Mouse (Mus musculus): ENCODE data around the gene Cd163. TPM values are rescaled to one million over a fixed set of nuclear protein-coding genes. Genes with fewer than 3 reads are reported as not detected.

The Cd163 gene
- 0.02 and 0.03 TPM in 2 replicates for polyA plus RNA-seq (2012; rRNA removed)

DNA sequence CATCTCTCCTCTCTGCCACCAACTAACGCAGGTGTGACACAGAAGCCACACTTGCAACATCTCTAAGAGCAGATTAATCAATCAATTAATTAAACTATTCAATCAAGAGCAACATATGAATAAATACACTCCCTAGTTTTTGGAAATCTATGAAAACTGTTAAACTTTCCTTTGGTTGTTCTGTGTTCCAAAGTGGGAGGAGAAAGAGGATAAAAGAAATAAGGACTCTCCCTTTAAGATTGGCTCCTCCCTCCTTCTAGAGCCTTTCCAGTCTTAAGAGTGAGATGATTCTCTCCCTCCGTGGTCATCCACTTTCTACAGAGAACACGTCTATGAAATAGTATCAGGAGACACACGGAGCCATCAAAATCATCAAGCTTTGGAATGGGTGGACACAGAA lies at the start of gene Cd163:
TSS of gene Cd163 (plus strand) at position 301 of the 400 bp plus-strand sequence.

Other genes starting within 250 kb of the Cd163 start
- not detected in 2 replicates for gene Vmn2r27, start 72.8 kb upstream of the Cd163 start, polyA plus RNA-seq (2012; rRNA removed)
- 11.7 and 13.9 TPM in 2 replicates for gene Pex5, start 110.4 kb downstream of the Cd163 start, polyA plus RNA-seq (2012; rRNA removed)
- gene Clstn3, start 160.1 kb downstream of the Cd163 start, polyA plus RNA-seq (2012; rRNA removed), result 2.3 and 2.7 TPM in 2 replicates
- gene C1rl, start 188.5 kb downstream of the Cd163 start, polyA plus RNA-seq (2012; rRNA removed), result 3.0 and 3.9 TPM in 2 replicates
- 7.7 and 8.5 TPM in 2 replicates for gene C1ra, start 207.7 kb downstream of the Cd163 start, polyA plus RNA-seq (2012; rRNA removed)
- gene C1s1, start 237.7 kb downstream of the Cd163 start, polyA plus RNA-seq (2012; rRNA removed), result 39.2 and 48.1 TPM in 2 replicates